Mouse (Mus musculus): ENCODE measurements at regions not wholly inside any gene's neighbourhood (a gene's known extent, or its start where the extent isn't known, plus 50 kb on each side); places are given as distances from the start of the nearest gene placed in this dataset.

GRCm38 (mm10) chr10:43634371-43635080 is 56.4 kb downstream of the Cd24a start:
- no peak for DNase-seq (ENCODE audit: low spot score in 2 of 2)

- no peak for DNase-seq (ENCODE audit: low spot score in 2 of 2)
Observed at GRCm38 (mm10) chr10:43641169-43641945, 63.3 kb downstream of the Cd24a start.

- no peak for DNase-seq (ENCODE audit: low spot score in 2 of 2)
Observed at GRCm38 (mm10) chr10:43646326-43646725, 68.2 kb downstream of the Cd24a start.

GRCm38 (mm10) chr10:43646965-43647364 is 68.9 kb downstream of the Cd24a start:
- DNase-seq (ENCODE audit: low spot score in 2 of 2) = no peak

- no peak for DNase-seq (ENCODE audit: low spot score in 2 of 2)
Observed at GRCm38 (mm10) chr10:43648186-43648585, 70.1 kb downstream of the Cd24a start.

- no peak for DNase-seq (ENCODE audit: low spot score in 2 of 2)
Observed at GRCm38 (mm10) chr10:43648815-43649447, 70.8 kb downstream of the Cd24a start.

GRCm38 (mm10) chr10:43650449-43650848 is 72.4 kb downstream of the Cd24a start:
- DNase-seq (ENCODE audit: low spot score in 2 of 2) = no peak

GRCm38 (mm10) chr10:43651505-43651904 is 73.4 kb downstream of the Cd24a start:
- DNase-seq (ENCODE audit: low spot score in 2 of 2) = no peak

GRCm38 (mm10) chr10:43651915-43652314 is 73.8 kb downstream of the Cd24a start:
- DNase-seq (ENCODE audit: low spot score in 2 of 2) = no peak

- DNase-seq (ENCODE audit: low spot score in 2 of 2) = no peak
Observed at GRCm38 (mm10) chr10:43655082-43655671, 77.1 kb downstream of the Cd24a start.

GRCm38 (mm10) chr10:43655680-43656079 is 77.6 kb downstream of the Cd24a start:
- no peak for DNase-seq (ENCODE audit: low spot score in 2 of 2)

GRCm38 (mm10) chr10:43656207-43656606 is 78.1 kb downstream of the Cd24a start:
- no peak for DNase-seq (ENCODE audit: low spot score in 2 of 2)

GRCm38 (mm10) chr10:43657501-43658225 is 79.6 kb downstream of the Cd24a start:
- no peak for DNase-seq (ENCODE audit: low spot score in 2 of 2)

- no peak for DNase-seq (ENCODE audit: low spot score in 2 of 2)
Observed at GRCm38 (mm10) chr10:43658226-43658593, 80.1 kb downstream of the Cd24a start.

GRCm38 (mm10) chr10:43664844-43665243 is 86.8 kb downstream of the Cd24a start:
- DNase-seq (ENCODE audit: low spot score in 2 of 2) = no peak

- DNase-seq (ENCODE audit: low spot score in 2 of 2) = no peak
Observed at GRCm38 (mm10) chr10:43666262-43667085, 88.4 kb downstream of the Cd24a start.

GRCm38 (mm10) chr10:43667086-43667690 is 89.1 kb downstream of the Cd24a start:
- no peak for DNase-seq (ENCODE audit: low spot score in 2 of 2)

- DNase-seq (ENCODE audit: low spot score in 2 of 2) = no peak
Observed at GRCm38 (mm10) chr10:43667732-43668247, 89.7 kb downstream of the Cd24a start.

- DNase-seq (ENCODE audit: low spot score in 2 of 2) = no peak
Observed at GRCm38 (mm10) chr10:43669471-43669870, 91.4 kb downstream of the Cd24a start.

GRCm38 (mm10) chr10:43670745-43671144 is 92.7 kb downstream of the Cd24a start:
- no peak for DNase-seq (ENCODE audit: low spot score in 2 of 2)

All from gastrocnemius, postnatal 4 days (tissue).